Mouse (Mus musculus) lung, adult 2 months (tissue): ENCODE results near the gene Zfp189.

Experiments used
- CTCF ChIP-seq: fragments of 200-500 bp; IDR thresholded peaks from 2 replicates; pipeline ENCODE4 v1.5.1; 2011; ENCODE audit warnings: mild to moderate bottlenecking, low read length, control low read depth; ENCODE audit not compliant: insufficient read depth
- POLR2A ChIP-seq: fragments of 200-500 bp; IDR thresholded peaks from 2 replicates; pipeline ENCODE4 v1.6.1; 2011; ENCODE audit warnings: low read depth, mild to moderate bottlenecking, control low read depth, low read length, borderline replicate concordance; ENCODE audit errors: extremely low read depth

- TF ChIP-seq CTCF, result no peak
- TF ChIP-seq POLR2A, result no peak
Observed at GRCm38 (mm10) chr4:49546873-49547543, 26.0 kb downstream of the Zfp189 start.
